Mouse (Mus musculus): Measurements from ENCODE around the gene Krt1.

Krt1 gene

GRCm38 (mm10) chr15:101850694-101851093 lies at the start of gene Krt1:
Krt1 (minus strand) TSS chr15:101850794.
- no peak for DNase-seq

- DNase-seq, result no peak
Measured at GRCm38 (mm10) chr15:101895216-101895615, 44.6 kb upstream of the Krt1 start.

- DNase-seq, result no peak
Measured at GRCm38 (mm10) chr15:101892820-101893219, 42.2 kb upstream of the Krt1 start, which contains the start of gene Krt76. Krt76 (minus strand) TSS chr15:101892920.

- DNase-seq, result peak; percentile 63
Measured at GRCm38 (mm10) chr15:101879776-101880175, 29.2 kb upstream of the Krt1 start.

- DNase-seq, result no peak
Measured at GRCm38 (mm10) chr15:101878041-101878440, 27.4 kb upstream of the Krt1 start.

GRCm38 (mm10) chr15:101874383-101874782 lies 23.8 kb upstream of the Krt1 start:
- DNase-seq, result no peak

GRCm38 (mm10) chr15:101873231-101873630 lies 22.6 kb upstream of the Krt1 start:
- DNase-seq, result no peak

GRCm38 (mm10) chr15:101869431-101869830 lies 18.8 kb upstream of the Krt1 start, which contains the start of gene Krt77:
Krt77 (minus strand) TSS chr15:101869705.
- peak; percentile 27 for DNase-seq

GRCm38 (mm10) chr15:101866754-101867153 lies 16.2 kb upstream of the Krt1 start:
- DNase-seq, result no peak

GRCm38 (mm10) chr15:101860421-101861130 lies 10.0 kb upstream of the Krt1 start:
- peak; percentile 27 for DNase-seq

GRCm38 (mm10) chr15:101859735-101860170 lies 9.2 kb upstream of the Krt1 start:
- peak; percentile 65 for DNase-seq

- DNase-seq, result peak; percentile 50
Measured at GRCm38 (mm10) chr15:101858673-101859425, 8.3 kb upstream of the Krt1 start.

- DNase-seq, result peak; percentile 72
Measured at GRCm38 (mm10) chr15:101856696-101857095, 6.1 kb upstream of the Krt1 start.

GRCm38 (mm10) chr15:101855732-101856131 lies 5.1 kb upstream of the Krt1 start:
- DNase-seq, result peak; percentile 29

GRCm38 (mm10) chr15:101854294-101854693 lies 3.7 kb upstream of the Krt1 start:
- DNase-seq, result peak; percentile 9

- peak; percentile 79 for DNase-seq
Measured at GRCm38 (mm10) chr15:101852571-101852970, 2.0 kb upstream of the Krt1 start.

GRCm38 (mm10) chr15:101845971-101846403 lies 4.6 kb downstream of the Krt1 start:
- peak; percentile 72 for DNase-seq

- no peak for DNase-seq
Measured at GRCm38 (mm10) chr15:101843192-101843591, 7.4 kb downstream of the Krt1 start.

- DNase-seq, result no peak
Measured at GRCm38 (mm10) chr15:101834784-101835328, 15.7 kb downstream of the Krt1 start.

GRCm38 (mm10) chr15:101833131-101833530 lies 17.5 kb downstream of the Krt1 start:
- DNase-seq, result no peak

GRCm38 (mm10) chr15:101829441-101829840 lies 21.2 kb downstream of the Krt1 start:
- peak; percentile 62 for DNase-seq

GRCm38 (mm10) chr15:101821786-101822185 lies 28.8 kb downstream of the Krt1 start:
- DNase-seq, result peak; percentile 71

- DNase-seq, result no peak
Measured at GRCm38 (mm10) chr15:101817875-101818274, 32.7 kb downstream of the Krt1 start, which contains the start of gene Krt2. Krt2 (minus strand) TSS chr15:101818169.

Measured in retina, postnatal 1 day (tissue).